Mouse (Mus musculus) MEL (cell line): ENCODE measurements around the gene Mipol1. TPM values are rescaled to one million over a fixed set of nuclear protein-coding genes. Genes with fewer than 3 reads are reported as not detected.
"Not testable (repeated sequence)": the region's sequence is repeated elsewhere in the genome, so short reads cannot be mapped to it uniquely, and the experiment has no call there.

Experiments used
- DNase-seq: peaks from one replicate; pipeline ENCODE4 v3.0.0; 2011; ENCODE audit warnings: low read depth, low spot score
- H3K27ac ChIP-seq: 2 replicates; pipeline ENCODE4 v1.5.1; 2012; ENCODE audit warnings: low read depth, mild to moderate bottlenecking, control low read depth, low read length, moderate library complexity; ENCODE audit not compliant: control insufficient read depth
- H3K27me3 ChIP-seq, 2 experiments: fragments of 150-350 bp in 1 of 2; sonication (generic) in 1 of 2; 2 replicates each; pipeline ENCODE4 v1.6.1; 2012; ENCODE audit warnings: low read length in 2 of 2, mild to moderate bottlenecking in 2 of 2, improper control_type of control experiment in 1 of 2, moderate library complexity in 1 of 2; ENCODE audit not compliant: insufficient read depth in 2 of 2, control insufficient read depth in 1 of 2
- H3K36me3 ChIP-seq, 2 experiments: 2 replicates each; pipeline ENCODE4 v1.6.1; 2012 to 2014; ENCODE audit warnings: low read length in 2 of 2, improper control_type of control experiment in 1 of 2, inconsistent platforms in 1 of 2, mild to moderate bottlenecking in 1 of 2; ENCODE audit not compliant: insufficient read depth in 2 of 2, control insufficient read depth in 1 of 2
- H3K4me1 ChIP-seq, 2 experiments: fragments of 150-350 bp in 1 of 2; sonication (generic) in 1 of 2; 2 replicates each; pipeline ENCODE4 v1.6.1; 2012; ENCODE audit warnings: low read length in 2 of 2, improper control_type of control experiment in 1 of 2, mild to moderate bottlenecking in 1 of 2; ENCODE audit not compliant: insufficient read depth in 2 of 2, control insufficient read depth in 1 of 2
- H3K4me3 ChIP-seq, 2 experiments: fragments of 150-350 bp in 1 of 2; sonication (generic) in 1 of 2; 2 replicates each; pipeline ENCODE4 v1.5.1; 2012; ENCODE audit warnings: low read depth in 2 of 2, low read length in 2 of 2, mild to moderate bottlenecking in 2 of 2, moderate library complexity in 2 of 2, control low read depth in 1 of 2, improper control_type of control experiment in 1 of 2; ENCODE audit not compliant: control insufficient read depth in 1 of 2, insufficient read depth in 1 of 2
- H3K79me2 ChIP-seq: 2 replicates; pipeline ENCODE4 v1.6.1; 2012; ENCODE audit warnings: mild to moderate bottlenecking, low read length, moderate library complexity; ENCODE audit not compliant: control insufficient read depth, poor library complexity, insufficient read depth
- H3K9ac ChIP-seq: 2 replicates; pipeline ENCODE4 v1.6.1; 2012; ENCODE audit warnings: low read depth, mild to moderate bottlenecking, control low read depth, low read length, moderate library complexity; ENCODE audit not compliant: control insufficient read depth, poor library complexity, severe bottlenecking
- H3K9me3 ChIP-seq: fragments of 150-350 bp; sonication (generic); replicated peaks from 2 replicates; pipeline ENCODE4 v1.6.1; 2012; ENCODE audit warnings: mild to moderate bottlenecking, low read length, improper control_type of control experiment, moderate library complexity; ENCODE audit not compliant: insufficient read depth
- CHD2 ChIP-seq: IDR thresholded peaks from 2 replicates; pipeline ENCODE4 v1.6.1; 2011; ENCODE audit warnings: low read length, improper control_type of control experiment
- E2F4 ChIP-seq: IDR thresholded peaks from 2 replicates; pipeline ENCODE4 v1.6.1; 2011; ENCODE audit warnings: low read depth, low read length, improper control_type of control experiment, borderline replicate concordance
- ETS1 ChIP-seq: IDR thresholded peaks from 2 replicates; pipeline ENCODE4 v1.6.1; 2012; ENCODE audit warnings: low read depth, mild to moderate bottlenecking, inconsistent platforms, low read length, improper control_type of control experiment, moderate library complexity
- GATA1 ChIP-seq: IDR thresholded peaks from 2 replicates; pipeline ENCODE4 v1.6.1; 2011; ENCODE audit warnings: low read depth, low read length, improper control_type of control experiment
- HCFC1 ChIP-seq: IDR thresholded peaks from 2 replicates; pipeline ENCODE4 v1.6.1; 2012; ENCODE audit warnings: low read depth, mild to moderate bottlenecking, inconsistent platforms, low read length, improper control_type of control experiment, moderate library complexity
- JUND ChIP-seq: IDR thresholded peaks from 2 replicates; pipeline ENCODE4 v1.6.1; 2011; ENCODE audit warnings: low read depth, mild to moderate bottlenecking, improper control_type of control experiment, low read length
- MAZ ChIP-seq: IDR thresholded peaks from 2 replicates; pipeline ENCODE4 v1.6.1; 2012; ENCODE audit warnings: low read depth, mild to moderate bottlenecking, inconsistent platforms, low read length, improper control_type of control experiment
- MYC ChIP-seq: IDR thresholded peaks from 2 replicates; pipeline ENCODE4 v1.6.1; 2011; ENCODE audit warnings: low read depth, mild to moderate bottlenecking, low read length, improper control_type of control experiment, moderate library complexity
- SIN3A ChIP-seq: IDR thresholded peaks from 2 replicates; pipeline ENCODE4 v1.6.1; 2012; ENCODE audit warnings: low read length, improper control_type of control experiment, inconsistent platforms
- TBP ChIP-seq: IDR thresholded peaks from 2 replicates; pipeline ENCODE4 v1.8.0; 2011; ENCODE audit warnings: low read depth, low read length, improper control_type of control experiment
- polyA plus RNA-seq, 2 experiments: library from polyadenylated mRNA; stranded (reverse) in 1 of 2; unstranded in 1 of 2; fragments of >175 nt in 1 of 2; fragments of >200 nt in 1 of 2; gene quantifications; 2 replicates each; pipeline versions ENCODE4 v1.2.1 to v1.2.4; 2012; ENCODE audit warnings: low replicate concordance in 2 of 2, low read depth in 1 of 2; ENCODE audit not compliant: insufficient read length in 2 of 2, insufficient read depth in 1 of 2, missing spikeins in 1 of 2
- total RNA-seq: library from RNA; depleted of rRNA; stranded (reverse); fragments of 300-350 nt; gene quantifications from 2 replicates; pipeline ENCODE4 v1.2.3, GENCODE M21; 2012

Mipol1 gene
- total and polyA plus RNA-seq, 3 experiments, result 4.0 to 8.3 TPM; not detected in 1

DNA sequence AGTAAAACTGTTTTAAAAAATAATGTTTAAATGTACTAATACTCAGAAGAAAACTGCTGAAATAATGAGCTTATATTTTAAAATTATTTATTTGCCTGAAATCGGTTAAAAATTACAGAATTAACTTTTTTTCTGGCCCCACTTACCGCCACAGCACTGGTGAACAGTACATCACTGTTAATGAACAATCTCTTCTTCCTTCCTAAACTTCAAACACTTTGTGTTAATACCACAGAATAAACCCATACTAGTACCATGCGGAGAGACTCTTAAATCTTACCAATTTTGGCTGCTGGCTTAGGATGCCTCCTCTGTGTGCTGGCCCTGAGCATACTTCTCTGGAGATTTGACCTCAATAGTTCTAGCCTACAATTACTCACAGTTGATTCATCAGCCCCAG is 28.3 kb upstream of the Mipol1 start:
- H3K79me2 ChIP-seq, result peaks cover 1% of the 10 kb centered on the region; the same call in 1 of the 2 replicates
- no peak for DNase-seq
- no peaks in the 10 kb centered on the region for H3K9me3 ChIP-seq
- no peak overlapping the region for H3K27ac ChIP-seq
- no peak overlapping the region for H3K4me3 ChIP-seq
- peaks cover 5 to 7% of the 10 kb centered on the region in 2 experiments for H3K4me1 ChIP-seq
- TF ChIP-seq SIN3A (no peak), MAZ (no peak), JUND (no peak)
- H3K36me3 ChIP-seq, result peaks cover 0 to 2% of the 10 kb centered on the region in 2 experiments; a peak in 1 of 4 replicates
- no peak overlapping the region for H3K9ac ChIP-seq
- no peaks in the 10 kb centered on the region for H3K27me3 ChIP-seq

DNA sequence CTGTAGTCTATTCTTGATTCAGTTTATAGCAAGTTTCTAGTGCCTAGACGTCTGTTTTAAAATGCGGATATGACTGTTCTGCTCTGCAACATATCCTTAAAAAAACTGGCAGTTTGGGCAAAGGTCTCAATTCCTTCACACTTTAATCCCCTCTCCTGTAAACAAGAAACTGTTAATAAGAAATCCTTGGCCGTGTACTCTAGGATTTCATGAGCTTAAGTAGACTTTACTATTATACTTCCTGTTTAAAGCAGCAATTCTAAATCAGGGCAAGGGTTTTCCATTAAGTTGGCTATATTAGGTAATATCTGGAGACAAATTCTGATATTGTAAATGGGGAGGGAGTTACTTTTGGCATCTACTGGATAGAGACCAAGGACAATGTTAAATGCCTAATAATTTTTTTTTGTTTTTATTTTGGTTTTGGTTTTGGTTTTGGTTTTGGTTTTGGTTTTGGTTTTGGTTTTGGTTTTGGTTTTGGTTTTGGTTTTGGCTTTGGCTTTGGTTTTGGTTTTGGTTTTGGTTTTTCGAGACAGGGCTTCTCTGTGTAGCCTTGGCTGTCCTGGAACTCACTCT is 25.9 kb upstream of the Mipol1 start:
- H3K4me3 ChIP-seq, result no peak overlapping the region
- no peaks in the 10 kb centered on the region for H3K36me3 ChIP-seq
- H3K27me3 ChIP-seq, result no peaks in the 10 kb centered on the region
- no peak overlapping the region for H3K9ac ChIP-seq
- no peak overlapping the region for H3K27ac ChIP-seq
- no peaks in the 10 kb centered on the region for H3K9me3 ChIP-seq
- H3K79me2 ChIP-seq, result no peaks in the 10 kb centered on the region
- H3K4me1 ChIP-seq, result no peaks in the 10 kb centered on the region
- TF ChIP-seq ETS1 (peak; percentile 78), CHD2 (no peak), MYC (no peak)
- DNase-seq, result no peak

DNA sequence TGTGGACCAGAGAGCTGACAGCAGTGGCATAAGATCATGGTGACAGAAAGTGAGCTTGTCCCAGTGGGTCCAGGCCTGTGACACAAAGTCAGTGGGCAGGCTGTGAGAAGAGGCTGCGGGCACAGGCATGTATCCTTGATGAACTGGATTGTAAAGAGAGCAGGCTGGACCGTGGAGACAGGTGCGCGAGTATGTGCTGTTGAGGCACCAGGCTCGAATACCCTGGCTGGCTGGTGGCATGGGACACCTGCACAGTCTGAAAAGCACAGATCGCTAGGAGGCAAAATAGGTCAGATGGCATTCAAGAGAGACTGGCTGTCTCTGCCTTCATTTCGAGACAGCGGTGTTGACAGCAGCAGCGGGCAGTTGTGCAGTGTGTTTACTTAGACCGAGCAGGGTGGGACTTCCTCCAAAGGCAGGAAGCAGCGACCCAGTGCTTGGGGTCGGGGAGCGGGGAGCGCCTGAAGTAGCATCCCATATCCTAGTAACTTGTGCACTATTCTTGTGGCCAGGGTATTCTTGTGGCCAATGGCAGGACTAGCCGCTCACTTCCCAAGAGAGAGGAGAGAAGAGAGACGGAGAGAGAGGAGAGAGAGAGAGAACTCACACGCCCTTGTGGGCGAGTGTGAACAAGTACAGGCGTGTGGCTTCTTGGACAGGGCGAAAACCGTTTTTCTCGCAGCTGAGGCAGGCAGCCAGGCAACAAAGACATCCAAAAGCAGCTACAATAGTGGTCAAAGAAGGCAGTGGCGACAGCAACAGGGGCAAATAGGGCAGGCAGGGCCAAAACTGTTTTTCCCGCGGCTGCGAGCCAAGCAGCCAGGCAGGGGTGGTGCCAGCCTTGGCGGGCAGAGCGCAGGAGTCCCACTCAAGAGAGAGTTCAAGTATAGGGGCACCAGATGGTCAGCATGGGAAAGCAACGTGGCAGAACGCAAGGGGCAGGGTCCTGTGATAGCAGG is 18.6 kb upstream of the Mipol1 start:
- H3K4me3 ChIP-seq, result no peak overlapping the region
- H3K27ac ChIP-seq, result no peak overlapping the region
- TF ChIP-seq E2F4, result no peak
- TF ChIP-seq TBP, result no peak
- no peak for TF ChIP-seq HCFC1
- TF ChIP-seq GATA1, result no peak

DNA sequence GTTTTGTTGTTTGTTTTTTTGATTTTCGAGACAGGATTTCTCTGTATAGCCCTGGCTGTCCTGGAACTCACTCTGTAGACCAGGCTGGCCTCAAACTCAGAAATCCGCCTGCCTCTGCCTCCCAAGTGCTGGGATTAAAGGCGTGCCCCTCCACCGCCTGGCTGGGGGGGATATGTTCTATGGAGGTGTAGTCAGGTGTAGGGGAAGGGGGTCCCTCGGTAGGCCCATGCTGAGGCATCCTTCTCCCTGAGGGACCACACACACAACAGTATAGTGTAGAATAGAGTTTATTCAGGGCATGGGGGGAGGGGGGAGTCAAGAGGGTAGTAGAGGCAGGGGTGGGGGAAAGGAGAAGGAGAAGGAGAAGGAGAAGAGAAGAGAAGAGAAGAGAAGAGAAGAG is 17.8 kb upstream of the Mipol1 start:
- not testable (repeated sequence) for H3K4me1 ChIP-seq, H3K27me3 ChIP-seq, H3K9ac ChIP-seq, DNase-seq, H3K36me3 ChIP-seq, H3K4me3 ChIP-seq, H3K27ac ChIP-seq, H3K79me2 ChIP-seq, H3K9me3 ChIP-seq

More for the DNA sequence above, 18.6 kb upstream of the Mipol1 start:
- Histone ChIP-seq H3K79me2 (no peaks in the 10 kb centered on the region), H3K9ac (no peak overlapping the region), H3K9me3 (no peaks in the 10 kb centered on the region), H3K27me3 (no peaks in the 10 kb centered on the region), H3K36me3 (no peaks in the 10 kb centered on the region), H3K4me1 (peaks cover 0 to 4% of the 10 kb centered on the region in 2 experiments; a peak in 1 of 4 replicates)
- DNase-seq, result no peak
